In the genomic region with DNA sequence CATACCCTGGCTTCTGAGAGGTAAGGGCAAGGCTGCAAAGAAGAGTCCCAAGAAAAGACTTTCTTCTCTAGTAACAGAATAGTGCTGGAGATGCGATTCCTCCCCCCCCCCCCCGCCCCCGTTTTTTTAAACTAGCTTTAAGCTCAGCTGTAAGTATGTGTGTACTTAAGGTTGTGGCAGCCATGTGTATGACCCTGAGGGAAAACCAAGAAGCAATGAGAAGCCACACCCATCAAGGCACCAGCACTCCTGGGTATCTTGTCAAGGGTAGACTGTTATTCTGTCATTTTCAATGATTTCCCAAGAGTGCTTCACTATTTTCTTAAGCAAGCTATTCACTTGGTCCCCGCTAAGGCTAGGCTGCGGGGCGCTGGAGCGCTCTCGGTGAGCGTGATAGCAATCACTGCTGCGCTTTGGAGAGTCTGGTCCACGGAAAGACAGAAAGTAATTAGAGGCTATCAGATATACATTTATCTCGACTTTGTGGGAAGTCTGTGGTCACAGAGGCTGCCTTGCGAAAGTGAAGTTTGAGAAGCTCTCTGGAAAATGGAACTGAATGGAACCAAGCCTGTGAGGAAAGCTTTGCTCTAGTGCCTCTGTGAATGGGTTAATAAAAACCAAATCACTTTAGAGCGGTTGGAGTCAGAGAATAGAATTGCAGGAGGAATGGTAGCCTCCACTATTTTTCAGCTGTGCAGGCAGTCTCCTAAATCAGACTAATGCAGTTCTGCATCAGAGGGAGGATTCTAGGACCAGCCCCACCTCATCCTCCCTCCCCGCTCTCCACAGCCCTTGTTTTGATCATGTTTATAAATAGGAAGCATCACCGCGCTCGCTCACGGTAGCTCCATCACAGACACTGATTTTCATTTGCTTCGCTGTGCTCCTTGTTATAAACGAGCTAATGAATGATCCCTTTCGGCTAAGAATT, we compare ENCODE assay signal across 9 mouse cellular contexts.
DNase-seq lines count a peak whose midpoint lies in the region; ATAC-seq and TF ChIP-seq lines count a peak whose summit lies in the region.
"Had no signal": no experiment of that assay in that cellular context is flagged by ENCODE, and none has a peak within 500 bp of the region (broad histone marks: within the 10 kb centered on the region; RNA-seq: fewer than 3 reads in every experiment).

No protein-coding gene starts in this region.

- no peaks in the 10 kb centered on the region for H3K36me3 ChIP-seq in heart, postnatal 0 days (replicated peaks; ENCODE audit: control insufficient read depth, insufficient read depth, low read length)
- no peaks in the 10 kb centered on the region for H3K36me3 ChIP-seq in hindbrain, embryonic 15.5 days
- H3K36me3 ChIP-seq in midbrain, embryonic 14.5 days (ENCODE audit: control insufficient read depth, insufficient read depth, low read length), result no peaks in the 10 kb centered on the region

- TF ChIP-seq EP300 in heart, postnatal 0 days (IDR thresholded peaks at IDR 0.05; ENCODE audit: low read depth), result no peak

- no peak overlapping the region for H3K27ac ChIP-seq in heart, postnatal 0 days (ENCODE audit: low read depth)
- H3K27ac ChIP-seq in hindbrain, embryonic 15.5 days (replicated peaks), result peak overlapping the region; percentile 61
- no peak overlapping the region for H3K27ac ChIP-seq in midbrain, embryonic 14.5 days (replicated peaks; ENCODE audit: low read depth, low read length)

- H3K4me2 ChIP-seq in heart, postnatal 0 days (ENCODE audit: low read depth, low read length), result peak overlapping the region; percentile 29; the same call in 1 of the 2 replicates
- H3K4me2 ChIP-seq in hindbrain, embryonic 15.5 days, result peak overlapping the region; percentile 52
- peak overlapping the region; percentile 28 for H3K4me2 ChIP-seq in midbrain, embryonic 14.5 days (ENCODE audit: low read length)

- no peaks in the 10 kb centered on the region for H3K9me3 ChIP-seq in heart, postnatal 0 days (replicated peaks; ENCODE audit: control insufficient read depth, low read length)
- H3K9me3 ChIP-seq in hindbrain, embryonic 15.5 days, result no peaks in the 10 kb centered on the region
- no peaks in the 10 kb centered on the region for H3K9me3 ChIP-seq in midbrain, embryonic 14.5 days (ENCODE audit: control insufficient read depth, low read length)

- no peaks in the 10 kb centered on the region for H3K4me1 ChIP-seq in heart, postnatal 0 days (ENCODE audit: control insufficient read depth, insufficient read depth)
- peaks cover 6% of the 10 kb centered on the region; the same call in 1 of the 2 replicates for H3K4me1 ChIP-seq in hindbrain, embryonic 15.5 days (replicated peaks)
- no peaks in the 10 kb centered on the region for H3K4me1 ChIP-seq in midbrain, embryonic 14.5 days (ENCODE audit: control insufficient read depth, insufficient read depth, low read length)

- no peak overlapping the region for H3K9ac ChIP-seq in heart, postnatal 0 days (replicated peaks; ENCODE audit: low read depth, low read length)
- H3K9ac ChIP-seq in hindbrain, embryonic 15.5 days, result no peak overlapping the region
- no peak overlapping the region for H3K9ac ChIP-seq in midbrain, embryonic 14.5 days (replicated peaks; ENCODE audit: low read length)

- no peak for DNase-seq in heart, postnatal 0 days (ENCODE audit: low spot score)
- DNase-seq in heart, postnatal 25 days (ENCODE audit: low spot score), result no peak
- peak; percentile 31 for DNase-seq in midbrain, embryonic 14.5 days
- DNase-seq in cerebellum, adult 18-20 months, result no peak
- no peak for DNase-seq in Muller cell, postnatal 12 days (ENCODE audit: inconsistent ontology term)
- no peak for DNase-seq in gastrocnemius, postnatal 25 days
- DNase-seq: heart, adult 18-20 months had no signal

- intact Hi-C loops in heart, postnatal 25 days (cut with DNase I), result loop anchor here (10.0 kb wide), 1 partner anchor 88 kb away; no protein-coding TSS in a partner anchor

- WGBS in heart, postnatal 0 days, result 59% methylated on average over 22 of the region's 22 CpGs
- 49% methylated on average over 22 of the region's 22 CpGs for WGBS in hindbrain, embryonic 15.5 days
- 70% methylated on average over 22 of the region's 22 CpGs for WGBS in midbrain, embryonic 14.5 days

- no peak for TF ChIP-seq CTCF in heart, postnatal 0 days (IDR thresholded peaks at IDR 0.05; ENCODE audit: low read depth)

- no peak overlapping the region for H3K4me3 ChIP-seq in heart, postnatal 0 days (ENCODE audit: low read depth, low read length)
- peak overlapping the region; percentile 21 for H3K4me3 ChIP-seq in hindbrain, embryonic 15.5 days
- no peak overlapping the region for H3K4me3 ChIP-seq in midbrain, embryonic 14.5 days (replicated peaks; ENCODE audit: low read depth, low read length)

- ATAC-seq in heart, postnatal 0 days (ENCODE audit: insufficient read depth, low read depth), result no peak
- ATAC-seq in common myeloid progenitor, adult 5-6 weeks (replicated peaks; ENCODE audit: low read depth, poor library complexity, severe bottlenecking), result peak; percentile 76
- peak; percentile 86 for ATAC-seq in hindbrain, embryonic 15.5 days (ENCODE audit: low FRiP score, low read depth)
- no peak for ATAC-seq in midbrain, embryonic 14.5 days (ENCODE audit: low FRiP score, low TSS enrichment)

- no peaks in the 10 kb centered on the region for H3K27me3 ChIP-seq in heart, postnatal 0 days (ENCODE audit: control insufficient read depth, insufficient read depth, low read length)
- no peaks in the 10 kb centered on the region for H3K27me3 ChIP-seq in hindbrain, embryonic 15.5 days
- no peaks in the 10 kb centered on the region for H3K27me3 ChIP-seq in midbrain, embryonic 14.5 days (ENCODE audit: control insufficient read depth, insufficient read depth, low read length)

Comparison
In these comparisons a context has a peak if more than half of its experiments do, and no peak if none do; other contexts are left out.
1. ATAC-seq: peak in common myeloid progenitor, adult 5-6 weeks (single experiment) and hindbrain, embryonic 15.5 days (single experiment); none in heart, postnatal 0 days (single experiment) and midbrain, embryonic 14.5 days (single experiment).
2. Peak in every context shown above with its lines, with median percentiles within 50 percentile points of each other: H3K4me2 ChIP-seq.